Mouse (Mus musculus) E14TG2a.4 (cell line): Measurements from ENCODE around the gene Cisd3.

Experiments used
- CTCF ChIP-seq: conservative IDR thresholded peaks from 2 replicates; pipeline ENCODE4 v1.5.1; 2014; ENCODE audit warnings: low read length
- POU5F1 ChIP-seq: IDR thresholded peaks from 2 replicates; pipeline ENCODE4 v1.6.1; 2014; ENCODE audit warnings: low read length, borderline replicate concordance

GRCm38 (mm10) chr11:97703039-97703826, 17.6 kb downstream of the Cisd3 start, which contains the start of gene Psmb3:
- no peak for TF ChIP-seq CTCF
- no peak for TF ChIP-seq POU5F1
